Mouse (Mus musculus): Measurements from ENCODE around the gene Fbxw17. TPM values are rescaled to one million over a fixed set of nuclear protein-coding genes. Genes with fewer than 3 reads are reported as not detected.

Fbxw17 gene
- total RNA-seq, 2 experiments from 2014 or later: 14.4 to 15.1 TPM

DNA sequence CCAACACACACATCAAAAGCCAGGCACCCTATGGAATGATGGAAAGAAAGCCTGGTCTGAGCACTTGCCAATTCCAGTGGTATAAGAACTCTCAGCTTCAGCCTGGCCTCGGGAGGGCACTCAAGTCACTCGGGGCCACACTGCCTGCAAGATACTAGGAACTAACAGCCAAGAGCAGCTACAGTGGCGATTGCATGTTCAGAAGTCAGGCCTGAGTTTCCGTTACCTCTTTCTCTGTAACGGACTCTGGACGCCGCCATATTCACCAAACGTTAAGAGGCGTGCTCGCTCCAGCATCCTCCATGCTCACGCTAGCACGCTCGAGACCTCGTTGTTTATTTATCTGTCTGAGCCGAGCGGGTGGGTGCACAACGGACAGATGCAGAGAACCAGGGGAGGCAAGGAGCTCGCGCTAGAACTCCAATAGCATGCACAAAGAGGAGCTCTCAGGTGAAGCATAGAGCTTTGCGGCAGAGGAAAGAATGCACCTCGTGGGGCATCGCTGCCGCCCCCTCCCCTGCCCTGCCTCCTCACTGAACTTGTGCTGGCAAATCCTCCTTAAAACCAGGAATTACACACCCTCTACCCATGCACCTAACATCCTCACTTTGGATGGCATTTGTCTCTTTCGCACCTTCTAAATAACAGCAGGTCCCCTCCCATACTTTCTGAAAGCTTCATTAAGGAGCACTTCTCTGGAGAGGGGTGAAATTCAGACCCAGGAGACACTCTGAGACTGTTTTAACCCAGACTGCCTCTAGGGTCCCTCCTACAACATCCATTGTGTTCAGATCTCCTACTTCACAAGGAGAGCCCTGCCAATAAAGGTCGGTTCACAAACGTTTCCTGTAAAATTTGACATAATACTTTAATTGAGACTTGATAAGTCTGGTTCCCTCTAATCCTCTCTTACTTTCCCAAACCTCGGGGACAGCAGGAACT is 47.2 kb downstream of the Fbxw17 start:
- TF ChIP-seq CTCF (IDR thresholded peaks at IDR 0.05): no peak
- Histone ChIP-seq H3K4me3 (no peak overlapping the region), H3K27ac (no peak overlapping the region)
- DNase-seq (ENCODE audit: extremely low spot score in 1 of 2, low spot score in 2 of 2): no peak
- intact Hi-C loops (cut with DNase I): no loop called here

DNA sequence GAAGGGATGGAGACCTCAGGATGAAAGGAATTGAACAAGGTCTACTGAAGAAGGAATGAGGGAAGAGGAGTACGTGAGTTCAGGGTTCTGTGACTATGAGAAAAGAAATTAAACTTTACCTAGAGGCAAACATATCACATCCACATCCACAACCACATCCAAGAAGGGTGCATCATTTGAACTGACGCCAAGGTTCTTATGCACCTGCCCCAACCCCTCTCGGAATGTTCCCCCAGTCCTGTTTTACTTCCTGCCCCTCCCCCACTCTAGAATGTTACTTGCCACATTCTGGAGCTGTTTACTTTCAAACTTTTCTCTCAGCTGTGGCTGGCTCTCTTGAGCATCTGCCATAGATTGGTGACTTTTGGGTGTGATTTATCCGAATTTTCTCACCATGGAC is 49.3 kb downstream of the Fbxw17 start, which contains the start of gene Nutm2:
Gene Nutm2 (plus strand): TSS at position 301 of the 400 bp plus-strand sequence.
- no peak for TF ChIP-seq CTCF (IDR thresholded peaks at IDR 0.05)
- intact Hi-C loops (cut with DNase I): no loop called here
- Histone ChIP-seq H3K27ac (no peak within 1 kb of the TSS), H3K4me3 (no peak within 1 kb of the TSS)
- no peak for DNase-seq (ENCODE audit: extremely low spot score in 1 of 2, low spot score in 2 of 2)

Other genes with a start within 250 kb of the Fbxw17 start
- gene Gm906, start 167.6 kb upstream of the Fbxw17 start, total RNA-seq (2021): not detected
- gene Gm47429, start 26.0 kb downstream of the Fbxw17 start, total RNA-seq (2021): not detected
- not detected for gene Nutm2, start 49.4 kb downstream of the Fbxw17 start, total RNA-seq (2021)
- gene Gm904, start 225.4 kb downstream of the Fbxw17 start, total RNA-seq (2021): not detected

All from left cerebral cortex, adult 2 months (tissue).